Mouse (Mus musculus) midbrain, postnatal 0 days (tissue): Measurements from ENCODE around the gene Zscan5b. TPM values are rescaled to one million over a fixed set of nuclear protein-coding genes. Genes with fewer than 3 reads are reported as not detected.
A peak's percentile ranks its signal among the peaks of the same experiment; 100 is the strongest.
"Not testable (repeated sequence)": the region's sequence is repeated elsewhere in the genome, so short reads cannot be mapped to it uniquely, and the experiment has no call there.

Experiments used
- ATAC-seq: fragments of 200-750 bp; cut with Nextera tagmentation; 2 replicates; pipeline ENCODE4 v1.8.0; 2017; ENCODE audit warnings: moderate number of reproducible peaks, mild to moderate bottlenecking, moderate TSS enrichment, moderate library complexity; ENCODE audit not compliant: low FRiP score
- DNase-seq: peaks from one replicate; pipeline ENCODE4 v3.0.0-alpha.2; 2015; ENCODE audit warnings: low spot score
- H3K27ac ChIP-seq: fragments of 300-500 bp; sonication (generic); 2 replicates; pipeline ENCODE4 v1.5.1; 2014; ENCODE audit warnings: low read depth, mild to moderate bottlenecking, low read length, mixed read lengths
- H3K27me3 ChIP-seq: fragments of 300-500 bp; sonication (generic); 2 replicates; pipeline ENCODE4 v1.6.1; 2014; ENCODE audit warnings: low read length, control low read depth, mixed read lengths; ENCODE audit not compliant: insufficient read depth
- H3K36me3 ChIP-seq: fragments of 300-500 bp; sonication (generic); 2 replicates; pipeline ENCODE4 v1.6.1; 2014; ENCODE audit warnings: low read length, control low read depth, mixed read lengths; ENCODE audit not compliant: insufficient read depth
- H3K4me1 ChIP-seq: fragments of 300-500 bp; sonication (generic); 2 replicates; pipeline ENCODE4 v1.6.1; 2014; ENCODE audit warnings: mild to moderate bottlenecking, control low read depth, antibody characterized with exemption, low read length, mixed read lengths; ENCODE audit not compliant: insufficient read depth
- H3K4me2 ChIP-seq: fragments of 300-500 bp; sonication (generic); 2 replicates; pipeline ENCODE4 v1.6.1; 2014; ENCODE audit warnings: low read depth, mild to moderate bottlenecking, low read length, mixed read lengths; ENCODE audit not compliant: poor library complexity, severe bottlenecking
- H3K4me3 ChIP-seq: fragments of 300-500 bp; sonication (generic); 2 replicates; pipeline ENCODE4 v1.5.1; 2014; ENCODE audit warnings: low read depth, mild to moderate bottlenecking, low read length, moderate library complexity
- H3K9ac ChIP-seq: fragments of 300-500 bp; sonication (generic); replicated peaks from 2 replicates; pipeline ENCODE4 v1.6.1; 2014; ENCODE audit warnings: mild to moderate bottlenecking, low read length, moderate library complexity, mixed read lengths; ENCODE audit not compliant: poor library complexity, severe bottlenecking
- H3K9me3 ChIP-seq: fragments of 300-500 bp; sonication (generic); 2 replicates; pipeline ENCODE4 v1.6.1; 2016; ENCODE audit warnings: low read length, control low read depth
- CTCF ChIP-seq: IDR thresholded peaks from 2 replicates; pipeline ENCODE4 v1.5.1; 2016; ENCODE audit warnings: antibody characterized with exemption, mild to moderate bottlenecking
- WGBS: fragments of 180-500 bp; shearing (Covaris S2); extraction: QIAGEN DNeasy Blood & Tissue Kit; methylation state at CpG from one replicate; pipeline ENCODE4 v1.1.7; 2014; 5-methylcytosine and 5-hydroxymethylcytosine counted together
- polyA plus RNA-seq: library from polyadenylated mRNA; unstranded; fragments of >200 nt; fragmentation: Nextera tagmentation; extraction: Ambion mirVana; gene quantifications from 2 replicates; pipeline ENCODE4 v1.2.1, GENCODE M21; 2015
- total RNA-seq: library from RNA; depleted of rRNA; stranded (reverse); fragments of >200 nt; gene quantifications from 2 replicates; pipeline ENCODE4 v1.2.3, GENCODE M21; 2014

The Zscan5b gene
- total and polyA plus RNA-seq, 2 experiments from 2014 or later = not detected

DNA sequence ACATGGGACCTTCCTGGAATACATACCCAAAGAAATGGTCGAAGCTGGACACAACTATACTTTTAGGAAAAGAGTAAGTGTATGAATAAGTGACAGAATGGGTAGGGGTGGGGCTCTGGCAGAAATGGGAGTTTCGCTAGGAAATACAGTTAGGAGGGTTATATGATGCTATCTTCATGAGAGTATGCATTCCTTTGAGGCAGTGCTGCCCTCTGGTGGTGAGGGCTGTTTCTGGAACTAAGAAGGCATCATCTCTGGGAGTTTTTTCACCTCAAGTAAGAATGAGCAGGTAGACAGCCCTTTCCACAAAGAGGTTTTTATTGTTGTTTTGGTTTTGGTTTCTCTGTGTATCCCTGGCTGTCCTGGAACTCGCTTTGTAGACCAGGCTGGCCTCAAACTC, 30.7 kb upstream of the Zscan5b start:
- no peaks in the 10 kb centered on the region for H3K27me3 ChIP-seq
- no peaks in the 10 kb centered on the region for H3K9me3 ChIP-seq
- peak; percentile 80 for TF ChIP-seq CTCF
- H3K9ac ChIP-seq = no peak overlapping the region
- no peak overlapping the region for H3K4me3 ChIP-seq
- no peaks in the 10 kb centered on the region for H3K4me1 ChIP-seq
- WGBS = 46% methylated on average over 3 of the region's 3 CpGs
- no peak overlapping the region for H3K4me2 ChIP-seq
- peaks cover 36% of the 10 kb centered on the region for H3K36me3 ChIP-seq
- peak; percentile 58 for DNase-seq
- no peak for ATAC-seq
- H3K27ac ChIP-seq = no peak overlapping the region

DNA sequence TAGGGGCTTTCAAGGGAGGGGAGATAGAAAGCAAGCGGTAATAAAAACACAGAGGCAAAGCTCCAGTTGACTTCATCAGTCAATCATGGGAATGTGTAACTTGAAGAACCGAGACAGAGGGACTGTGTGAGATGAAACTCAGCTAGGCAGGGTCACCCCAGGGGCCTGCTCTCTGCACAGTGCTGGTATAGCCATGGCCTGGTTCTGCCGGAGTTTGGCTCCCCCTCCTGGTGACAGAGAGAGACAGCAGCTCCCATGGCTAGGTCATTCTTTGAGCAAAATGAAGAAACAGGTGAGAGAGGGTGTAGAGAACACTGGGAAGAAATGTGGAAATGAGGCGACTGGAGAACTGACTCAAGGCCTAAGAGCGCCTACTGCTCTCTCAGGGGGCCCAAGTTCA, 27.9 kb upstream of the Zscan5b start:
- H3K27ac ChIP-seq = no peak overlapping the region
- peaks cover 11% of the 10 kb centered on the region for H3K36me3 ChIP-seq
- H3K9me3 ChIP-seq = no peaks in the 10 kb centered on the region
- no peak overlapping the region for H3K4me2 ChIP-seq
- TF ChIP-seq CTCF = peak; percentile 85
- H3K9ac ChIP-seq = no peak overlapping the region
- no peak overlapping the region for H3K4me3 ChIP-seq
- no peaks in the 10 kb centered on the region for H3K4me1 ChIP-seq
- ATAC-seq = peak; percentile 77
- H3K27me3 ChIP-seq = no peaks in the 10 kb centered on the region
- 16% methylated on average over 5 of the region's 5 CpGs for WGBS
- DNase-seq = peak; percentile 70

DNA sequence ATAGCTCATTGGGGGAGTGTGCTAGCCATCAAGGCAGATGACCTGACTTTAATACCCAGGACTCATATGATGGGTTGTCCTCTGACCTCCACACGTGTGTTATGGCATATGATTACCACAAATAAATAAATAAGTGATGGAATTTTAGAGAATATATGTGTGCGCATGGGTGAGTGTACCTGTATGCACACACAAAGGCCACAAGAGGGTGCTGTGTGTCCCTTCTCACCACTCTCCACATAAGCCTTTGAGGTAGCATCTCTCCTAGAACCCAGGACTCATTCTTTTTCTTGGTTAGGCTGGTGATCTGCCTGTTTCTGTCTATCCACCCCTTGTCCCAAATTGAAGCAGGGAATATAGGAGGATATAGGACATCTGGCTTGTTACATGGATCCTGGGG, 26.3 kb upstream of the Zscan5b start:
- Histone ChIP-seq H3K9ac (no peak overlapping the region), H3K9me3 (no peaks in the 10 kb centered on the region), H3K36me3 (no peaks in the 10 kb centered on the region), H3K4me3 (no peak overlapping the region), H3K4me2 (no peak overlapping the region), H3K27ac (no peak overlapping the region), H3K4me1 (no peaks in the 10 kb centered on the region), H3K27me3 (no peaks in the 10 kb centered on the region)
- peak; percentile 45 for TF ChIP-seq CTCF
- DNase-seq (no peak), ATAC-seq (no peak)
- WGBS = 50% methylated on average over 2 of the region's 2 CpGs

DNA sequence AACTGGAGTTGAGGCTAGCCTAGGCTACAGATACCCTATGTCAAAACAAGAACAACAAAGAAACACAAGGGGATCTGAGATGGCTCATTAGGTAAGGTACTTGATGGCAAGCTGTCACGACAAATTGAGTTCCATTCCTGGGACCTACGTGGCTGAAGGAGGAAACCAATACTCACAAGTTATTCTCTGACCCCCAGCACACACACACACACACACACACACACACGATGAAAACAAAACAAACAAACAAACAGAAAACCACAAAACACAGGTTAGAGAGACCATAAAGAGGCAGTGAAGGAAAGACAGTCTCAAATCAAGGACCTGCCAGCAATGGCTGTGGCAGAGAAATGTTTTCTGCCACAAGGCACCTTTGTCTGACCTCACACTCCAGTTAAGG, 25.3 kb upstream of the Zscan5b start, which contains the start of gene Galp:
Gene Galp (plus strand): TSS at position 301 of the 400 bp plus-strand sequence.
- no peaks in the 10 kb centered on the region for H3K4me1 ChIP-seq
- WGBS = 61% methylated on average over 3 of the region's 3 CpGs

DNA sequence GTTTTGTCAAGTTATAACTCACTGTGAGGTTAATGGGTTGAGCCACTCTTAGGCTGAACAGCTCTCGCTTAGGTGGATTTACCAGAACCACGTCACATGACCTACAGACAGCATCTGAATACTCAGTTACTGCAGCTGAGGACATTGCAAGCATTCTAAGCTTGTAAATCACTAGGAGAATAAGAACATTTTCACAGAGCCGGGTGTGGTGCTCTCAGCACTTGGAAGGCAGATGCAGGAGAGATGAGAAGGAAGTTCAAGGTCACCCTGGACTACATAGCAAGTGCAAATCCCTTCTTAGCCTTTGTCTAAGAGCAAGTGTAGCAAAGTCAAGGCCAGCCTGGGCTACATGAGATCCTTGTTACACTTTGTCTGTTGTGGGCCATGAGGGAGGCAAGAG, 17.9 kb upstream of the Zscan5b start:
- no peaks in the 10 kb centered on the region for H3K36me3 ChIP-seq
- H3K9me3 ChIP-seq = no peaks in the 10 kb centered on the region
- DNase-seq = no peak
- no peaks in the 10 kb centered on the region for H3K4me1 ChIP-seq
- H3K4me2 ChIP-seq = no peak overlapping the region
- H3K4me3 ChIP-seq = no peak overlapping the region
- ATAC-seq = no peak
- no peaks in the 10 kb centered on the region for H3K27me3 ChIP-seq
- no peak overlapping the region for H3K27ac ChIP-seq
- no peak overlapping the region for H3K9ac ChIP-seq
- TF ChIP-seq CTCF = no peak
- 83% methylated on average over 3 of the region's 3 CpGs for WGBS

More for the DNA sequence above, 25.3 kb upstream of the Zscan5b start, which contains the start of gene Galp:
- H3K36me3 ChIP-seq = no peaks in the 10 kb centered on the region
- no peak for DNase-seq
- H3K27me3 ChIP-seq = no peaks in the 10 kb centered on the region
- no peak for ATAC-seq
- no peak within 1 kb of the TSS for H3K27ac ChIP-seq
- no peaks in the 10 kb centered on the region for H3K9me3 ChIP-seq
- TF ChIP-seq CTCF = no peak
- no peak within 1 kb of the TSS for H3K4me3 ChIP-seq
- H3K4me2 ChIP-seq = no peak within 1 kb of the TSS
- H3K9ac ChIP-seq = no peak within 1 kb of the TSS

DNA sequence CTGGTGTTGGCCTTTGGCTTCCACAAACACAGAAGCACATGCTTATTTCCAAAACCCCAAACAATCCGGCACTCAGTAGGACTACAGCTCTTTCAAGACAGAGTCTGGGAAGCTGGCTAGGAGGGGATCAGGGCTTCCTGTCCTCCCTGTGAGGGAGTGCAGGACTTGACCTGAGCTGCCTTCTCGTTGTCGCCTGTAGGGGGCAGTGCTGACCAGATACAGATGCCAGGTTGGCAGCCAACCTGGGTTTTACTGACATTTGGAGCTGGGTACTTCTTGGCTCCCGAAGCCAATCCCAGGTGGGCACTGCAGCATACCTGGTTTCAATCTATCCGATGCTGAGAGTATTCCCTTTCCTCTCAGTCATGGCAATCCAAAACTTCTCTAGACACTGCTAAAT, 8.9 kb upstream of the Zscan5b start:
- Histone ChIP-seq H3K4me1 (no peaks in the 10 kb centered on the region), H3K9me3 (no peaks in the 10 kb centered on the region), H3K4me3 (no peak overlapping the region), H3K9ac (no peak overlapping the region), H3K27ac (no peak overlapping the region), H3K4me2 (no peak overlapping the region), H3K27me3 (no peaks in the 10 kb centered on the region), H3K36me3 (no peaks in the 10 kb centered on the region)
- TF ChIP-seq CTCF = no peak; the same call in 1 of the 2 replicates
- DNase-seq = no peak
- WGBS = 49% methylated on average over 5 of the region's 5 CpGs
- no peak for ATAC-seq

DNA sequence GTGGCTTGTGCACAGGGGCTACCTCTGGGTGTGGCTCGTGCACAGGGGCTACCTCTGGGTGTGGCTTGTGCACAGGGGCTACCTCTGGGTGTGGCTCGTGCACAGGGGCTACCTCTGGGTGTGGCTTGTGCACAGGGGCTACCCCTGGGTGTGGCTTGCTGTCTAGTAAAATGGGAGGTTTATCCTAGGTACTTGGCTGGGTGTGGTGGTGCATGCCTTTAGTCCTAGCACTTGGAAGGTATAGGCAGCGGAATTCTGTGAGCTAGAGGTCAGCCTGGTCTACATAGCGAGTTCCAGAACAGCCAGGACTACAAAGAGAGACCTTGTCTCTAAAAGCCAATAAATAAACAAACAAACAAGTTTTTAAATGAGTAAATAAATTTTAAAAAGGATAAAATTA, 7.4 kb upstream of the Zscan5b start:
- H3K9ac ChIP-seq, H3K4me1 ChIP-seq, ATAC-seq, H3K27ac ChIP-seq, H3K4me2 ChIP-seq, DNase-seq, H3K27me3 ChIP-seq, H3K36me3 ChIP-seq, H3K9me3 ChIP-seq, H3K4me3 ChIP-seq: not testable (repeated sequence)
- 75% methylated on average over 3 of the region's 4 CpGs for WGBS
